Mouse (Mus musculus) limb, embryonic 13.5 days (tissue): ENCODE measurements around the gene Gm10198. TPM values are rescaled to one million over a fixed set of nuclear protein-coding genes. Genes with fewer than 3 reads are reported as not detected.

Experiments used
- polyA plus RNA-seq: library from polyadenylated mRNA; unstranded; fragments of >200 nt; fragmentation: Nextera tagmentation; extraction: Ambion mirVana; gene quantifications from 2 replicates; pipeline ENCODE4 v1.2.1, GENCODE M21; 2015

Gm10198 gene
- polyA plus RNA-seq, 1 experiment from 2014 or later = not detected

Other genes starting within 250 kb of the Gm10198 start
- gene Gpbp1, start 102.7 kb upstream of the Gm10198 start, polyA plus RNA-seq = 101 and 111 TPM in 2 replicates
- not detected in 2 replicates for gene Gm49496, start 42.8 kb upstream of the Gm10198 start, polyA plus RNA-seq
- 26.9 and 27.5 TPM in 2 replicates for gene Mier3, start 88.2 kb downstream of the Gm10198 start, polyA plus RNA-seq
- gene Map3k1, start 216.2 kb downstream of the Gm10198 start, polyA plus RNA-seq = 14.2 and 14.6 TPM in 2 replicates